Mouse (Mus musculus): ENCODE results near the gene Odf3l2.

Odf3l2 gene

GRCm38 (mm10) chr10:79645711-79646110, at the start of gene Odf3l2:
Gene Odf3l2 (minus strand): TSS chr10:79645738.
- DNase-seq (ENCODE audit: low read depth): no peak

GRCm38 (mm10) chr10:79694379-79694655, 48.8 kb upstream of the Odf3l2 start:
- DNase-seq (ENCODE audit: low read depth): no peak

GRCm38 (mm10) chr10:79693580-79694378, 48.2 kb upstream of the Odf3l2 start:
- DNase-seq (ENCODE audit: low read depth): no peak

- DNase-seq (ENCODE audit: low read depth): no peak
These were observed 46.5 kb upstream of the Odf3l2 start for GRCm38 (mm10) chr10:79691986-79692548.

- no peak for DNase-seq (ENCODE audit: low read depth)
These were observed 43.6 kb upstream of the Odf3l2 start for GRCm38 (mm10) chr10:79689178-79689577.

GRCm38 (mm10) chr10:79688720-79689119, 43.2 kb upstream of the Odf3l2 start, which contains the start of gene Gzmm:
Gene Gzmm (plus strand): TSS chr10:79689020.
- DNase-seq (ENCODE audit: low read depth): no peak

GRCm38 (mm10) chr10:79687513-79687912, 42.0 kb upstream of the Odf3l2 start:
- DNase-seq (ENCODE audit: low read depth): no peak

GRCm38 (mm10) chr10:79686691-79687090, 41.2 kb upstream of the Odf3l2 start:
- DNase-seq (ENCODE audit: low read depth): no peak

GRCm38 (mm10) chr10:79686219-79686618, 40.7 kb upstream of the Odf3l2 start:
- DNase-seq (ENCODE audit: low read depth): no peak

GRCm38 (mm10) chr10:79684770-79685600, 39.4 kb upstream of the Odf3l2 start:
- no peak for DNase-seq (ENCODE audit: low read depth)

GRCm38 (mm10) chr10:79683726-79684640, 38.4 kb upstream of the Odf3l2 start:
- peak; percentile 76 for DNase-seq (ENCODE audit: low read depth)

- DNase-seq (ENCODE audit: low read depth): peak; percentile 86
These were observed 37.5 kb upstream of the Odf3l2 start for GRCm38 (mm10) chr10:79682916-79683582.

- no peak for DNase-seq (ENCODE audit: low read depth)
These were observed 37.0 kb upstream of the Odf3l2 start for GRCm38 (mm10) chr10:79682551-79682915.

GRCm38 (mm10) chr10:79681591-79682245, 36.2 kb upstream of the Odf3l2 start, which contains the start of gene Cdc34:
Gene Cdc34 (plus strand): TSS chr10:79682195.
- peak; percentile 100 for DNase-seq (ENCODE audit: low read depth)

GRCm38 (mm10) chr10:79680606-79681495, 35.3 kb upstream of the Odf3l2 start:
- DNase-seq (ENCODE audit: low read depth): no peak

GRCm38 (mm10) chr10:79675346-79676035, 30.0 kb upstream of the Odf3l2 start:
- no peak for DNase-seq (ENCODE audit: low read depth)

- no peak for DNase-seq (ENCODE audit: low read depth)
These were observed 27.5 kb upstream of the Odf3l2 start for GRCm38 (mm10) chr10:79673054-79673453.

GRCm38 (mm10) chr10:79672088-79672455, 26.5 kb upstream of the Odf3l2 start:
- no peak for DNase-seq (ENCODE audit: low read depth)
